Mouse (Mus musculus) thymus, postnatal 36 days (tissue): Measurements from ENCODE around the gene Epha6.

Source experiments
- DNase-seq, 2 experiments: peaks; one replicate each; pipeline ENCODE4 v3.0.0; 2022; ENCODE audit warnings: mixed read lengths in 2 of 2

Epha6 gene

GRCm38 (mm10) chr16:59639102-59639691 lies 966.1 kb downstream of the Epha6 start, which contains the start of gene Arl6:
Gene Arl6 (minus strand): TSS chr16:59639391.
- DNase-seq: peak; percentile 89 to 90

DNA sequence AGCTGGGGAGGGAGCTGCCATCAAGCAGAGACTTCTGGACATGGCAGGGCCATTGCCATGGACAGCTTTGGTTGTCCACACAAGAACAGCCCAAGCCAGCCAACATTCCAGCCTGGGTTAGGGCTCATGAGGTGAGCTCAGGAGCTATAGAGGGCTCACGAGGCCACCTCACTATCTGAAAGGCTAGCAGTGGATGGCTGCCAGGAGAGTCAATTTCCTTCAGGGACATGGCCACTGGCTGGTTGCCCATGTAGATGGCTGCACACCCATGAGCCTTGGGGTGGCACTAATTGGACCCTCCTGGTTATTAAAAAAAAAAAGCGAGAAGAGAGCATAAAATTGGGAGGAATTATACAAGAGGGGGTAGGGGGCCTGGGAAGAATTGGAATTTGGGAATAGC lies 970.7 kb downstream of the Epha6 start:
- no peak for DNase-seq

DNA sequence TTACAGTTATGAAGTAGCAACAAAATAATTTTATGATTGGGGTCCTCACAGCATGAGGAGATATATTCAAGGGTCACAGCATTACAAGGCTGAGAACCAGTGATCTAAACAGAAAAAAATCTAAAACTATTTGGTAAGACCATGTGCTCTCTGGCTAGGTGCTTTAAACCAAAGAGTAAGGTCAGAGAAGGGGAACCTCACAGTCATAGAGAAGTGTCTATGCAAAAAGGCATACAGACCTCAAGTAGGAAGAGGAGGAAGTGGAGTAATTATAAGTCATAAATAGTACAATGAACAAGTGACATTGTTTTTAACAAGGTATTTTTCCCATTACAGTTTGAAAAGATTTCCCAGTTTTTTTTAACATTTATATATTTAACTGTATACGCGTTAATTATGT lies 983.8 kb downstream of the Epha6 start:
- no peak for DNase-seq

- DNase-seq: no peak
Observed at GRCm38 (mm10) chr16:59617167-59617566, 988.2 kb downstream of the Epha6 start.

- DNase-seq: no peak
Observed at GRCm38 (mm10) chr16:59615675-59616074, 989.7 kb downstream of the Epha6 start.

DNA sequence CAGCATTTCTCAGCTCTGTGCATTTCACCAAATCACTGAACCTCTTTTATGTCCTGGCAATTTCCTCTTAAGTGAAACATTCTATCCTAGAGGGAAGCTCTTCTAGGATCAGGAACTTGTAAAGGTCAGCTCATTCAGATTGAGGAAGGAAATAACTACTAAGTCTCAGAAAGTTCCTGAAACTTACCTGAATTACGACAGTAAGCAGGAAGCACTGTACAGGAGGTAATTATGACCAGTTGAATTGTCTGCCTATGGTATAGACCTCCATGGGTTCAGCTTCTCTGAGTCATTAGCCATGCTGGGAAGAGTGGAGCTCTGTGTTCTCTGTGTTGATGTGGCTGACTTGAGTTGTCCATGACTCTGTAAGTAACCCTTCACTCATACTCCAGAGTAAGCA lies 994.6 kb downstream of the Epha6 start:
- no peak for DNase-seq

GRCm38 (mm10) chr16:59604078-59604781 lies 1001.1 kb downstream of the Epha6 start:
- DNase-seq: no peak
